Mouse (Mus musculus): ENCODE results near the gene Lmf1.

DNA sequence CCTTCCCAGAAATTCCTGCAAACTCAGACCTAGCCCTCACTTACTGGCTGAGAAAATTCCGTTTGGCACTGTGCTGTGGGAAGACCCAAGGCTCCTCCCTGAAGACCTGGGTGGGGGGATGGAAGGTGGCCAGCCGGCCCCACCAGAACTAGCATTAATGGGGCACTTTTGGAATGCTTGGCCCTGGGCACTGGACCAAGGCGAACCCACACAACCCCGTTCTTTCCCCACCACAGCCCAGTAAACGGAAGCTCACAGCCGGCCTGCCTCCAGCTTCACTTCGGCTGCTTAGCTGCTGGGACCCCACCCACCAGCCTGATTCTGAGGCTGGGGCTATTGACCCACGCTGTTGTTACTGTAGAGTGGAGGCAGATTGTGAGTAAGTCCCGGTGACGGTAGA lies 10.7 kb upstream of the Lmf1 start:
- TF ChIP-seq CTCF (IDR thresholded peaks at IDR 0.05; ENCODE audit: low read depth, low read length): no peak
- no peak for TF ChIP-seq POLR2A (IDR thresholded peaks at IDR 0.05; ENCODE audit: borderline replicate concordance, low read depth, low read length)
